Mouse (Mus musculus) erythroblast, embryonic 14.5 days (primary cell): ENCODE measurements around the gene Pycard. TPM values are rescaled to one million over a fixed set of nuclear protein-coding genes. Genes with fewer than 3 reads are reported as not detected.
A peak's percentile ranks its signal among the peaks of the same experiment; 100 is the strongest.

ENCODE experiments used
- H3K27me3 ChIP-seq: 2 replicates; pipeline ENCODE4 v1.6.1; 2012; ENCODE audit warnings: inconsistent platforms; ENCODE audit not compliant: control insufficient read depth
- H3K36me3 ChIP-seq: 2 replicates; pipeline ENCODE4 v1.6.1; 2012; ENCODE audit warnings: mild to moderate bottlenecking, inconsistent platforms; ENCODE audit not compliant: control insufficient read depth
- H3K4me1 ChIP-seq: 2 replicates; pipeline ENCODE4 v1.6.1; 2012; ENCODE audit warnings: inconsistent platforms; ENCODE audit not compliant: control insufficient read depth
- H3K4me3 ChIP-seq: replicated peaks from 2 replicates; pipeline ENCODE3; 2012; ENCODE audit warnings: moderate library complexity, mild to moderate bottlenecking, inconsistent platforms
- H3K9me3 ChIP-seq: 2 replicates; pipeline ENCODE4 v1.6.1; 2012; ENCODE audit warnings: low read length, inconsistent platforms, mixed read lengths; ENCODE audit not compliant: control insufficient read depth
- GATA1 ChIP-seq: IDR thresholded peaks from 2 replicates; pipeline ENCODE4 v1.6.1; 2012; ENCODE audit warnings: low read length, inconsistent platforms, mixed read lengths
- TAL1 ChIP-seq: IDR thresholded peaks from 3 replicates; pipeline ENCODE4 v1.6.1; 2012; ENCODE audit warnings: low read length, inconsistent platforms, mixed read lengths
- polyA plus RNA-seq: library from polyadenylated mRNA; stranded (reverse); fragments of >175 nt; gene quantifications from 2 replicates; pipeline ENCODE4 v1.2.3, GENCODE M21; 2012

Gene Pycard
- polyA plus RNA-seq, 1 experiment, result 0.19 TPM

- no peaks in the 10 kb centered on the region for H3K9me3 ChIP-seq
- no peak overlapping the region for H3K4me3 ChIP-seq
- H3K4me1 ChIP-seq, result peaks cover 28% of the 10 kb centered on the region
- no peak for TF ChIP-seq TAL1
- TF ChIP-seq GATA1, result no peak
- H3K36me3 ChIP-seq, result peaks cover 55% of the 10 kb centered on the region
- H3K27me3 ChIP-seq, result no peaks in the 10 kb centered on the region
These were observed 1.8 kb downstream of the Pycard start for GRCm38 (mm10) chr7:127991643-127992487.

DNA sequence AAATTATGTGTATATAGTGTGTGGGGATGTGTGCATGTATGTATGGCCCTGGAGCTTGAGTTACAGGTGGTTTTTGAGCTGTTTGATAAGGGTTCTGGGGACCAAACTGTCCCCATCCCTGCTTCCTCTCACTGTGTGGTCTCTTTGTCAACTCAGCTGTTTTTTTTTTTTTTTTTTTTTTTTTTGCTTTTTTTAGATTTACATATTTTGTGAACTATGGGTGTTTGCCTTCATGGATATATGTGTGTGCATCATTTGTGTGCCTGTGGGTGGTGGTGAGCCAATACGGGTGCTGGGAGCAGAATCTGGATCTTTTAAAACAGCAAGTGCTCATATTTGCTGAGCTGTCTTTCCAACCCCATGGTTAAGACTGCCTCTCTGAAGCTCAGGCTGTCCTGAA is 4.8 kb downstream of the Pycard start:
- H3K4me1 ChIP-seq, result peaks cover 26% of the 10 kb centered on the region
- no peak for TF ChIP-seq TAL1
- TF ChIP-seq GATA1, result no peak
- H3K9me3 ChIP-seq, result no peaks in the 10 kb centered on the region
- peaks cover 84% of the 10 kb centered on the region for H3K36me3 ChIP-seq
- H3K4me3 ChIP-seq, result no peak overlapping the region
- H3K27me3 ChIP-seq, result no peaks in the 10 kb centered on the region

- TF ChIP-seq GATA1 (no peak), TAL1 (no peak)
- Histone ChIP-seq H3K4me1 (no peaks in the 10 kb centered on the region), H3K4me3 (no peak overlapping the region), H3K27me3 (no peaks in the 10 kb centered on the region), H3K36me3 (peaks cover 100% of the 10 kb centered on the region), H3K9me3 (no peaks in the 10 kb centered on the region)
These were observed 13.1 kb downstream of the Pycard start for GRCm38 (mm10) chr7:127980606-127981005.

DNA sequence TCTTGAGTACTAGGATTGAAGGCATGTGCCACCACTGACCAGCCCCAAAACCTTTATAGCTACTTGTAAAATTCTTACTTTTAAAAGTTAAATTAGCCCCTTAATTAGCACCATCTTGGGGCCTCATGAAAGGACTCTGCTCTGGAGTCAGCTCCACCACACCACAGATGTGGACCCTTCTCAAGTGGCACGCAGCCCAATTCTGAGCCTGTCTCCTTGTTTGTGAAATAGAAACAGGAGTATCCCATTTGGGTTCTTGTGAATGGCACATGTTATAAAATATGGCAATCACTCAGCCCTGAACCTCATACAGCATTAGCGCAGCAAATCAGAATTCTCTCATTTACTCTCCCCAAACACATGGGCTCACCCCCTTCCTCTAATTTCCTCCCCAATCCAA is 14.8 kb downstream of the Pycard start:
- no peak for TF ChIP-seq TAL1
- no peak for TF ChIP-seq GATA1
- Histone ChIP-seq H3K4me3 (no peak overlapping the region), H3K9me3 (no peaks in the 10 kb centered on the region), H3K4me1 (no peaks in the 10 kb centered on the region), H3K27me3 (no peaks in the 10 kb centered on the region), H3K36me3 (peaks cover 100% of the 10 kb centered on the region)

DNA sequence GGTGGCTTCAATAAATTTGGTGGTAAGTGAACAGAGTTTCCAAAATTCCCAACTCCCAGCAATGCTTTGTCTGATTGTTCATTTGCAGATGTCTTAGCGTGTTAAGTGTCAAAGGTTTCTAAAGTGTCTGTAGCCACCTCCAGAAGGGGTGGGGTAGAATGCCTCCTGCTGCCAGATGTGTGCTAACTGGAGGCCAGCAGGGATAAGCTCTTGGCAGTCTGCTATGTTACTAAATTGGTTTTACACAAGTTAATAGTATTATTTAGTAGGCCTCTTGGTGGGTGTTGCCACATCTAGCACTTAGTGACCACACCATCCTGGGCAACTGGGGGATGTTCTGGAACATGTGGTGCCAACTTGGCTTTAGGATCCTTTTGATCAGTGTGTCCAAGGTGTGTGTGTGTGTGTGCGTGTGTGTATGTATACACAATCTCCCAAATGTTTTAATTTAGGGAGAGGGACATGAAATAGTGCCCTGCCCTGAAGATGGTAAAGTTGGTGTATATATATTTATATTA is 19.2 kb downstream of the Pycard start:
- peaks cover 11% of the 10 kb centered on the region for H3K4me1 ChIP-seq
- TF ChIP-seq GATA1 (no peak), TAL1 (no peak)
- H3K9me3 ChIP-seq, result no peaks in the 10 kb centered on the region
- H3K4me3 ChIP-seq, result no peak overlapping the region
- H3K36me3 ChIP-seq, result peaks cover 98% of the 10 kb centered on the region
- no peaks in the 10 kb centered on the region for H3K27me3 ChIP-seq

GRCm38 (mm10) chr7:127967922-127968828 is 25.5 kb downstream of the Pycard start:
- Histone ChIP-seq H3K4me3 (peak overlapping the region; percentile 97), H3K4me1 (peaks cover 42% of the 10 kb centered on the region), H3K27me3 (no peaks in the 10 kb centered on the region), H3K9me3 (no peaks in the 10 kb centered on the region), H3K36me3 (peaks cover 45% of the 10 kb centered on the region)
- TF ChIP-seq GATA1 (no peak), TAL1 (no peak; the same call in 2 of the 3 replicates)

DNA sequence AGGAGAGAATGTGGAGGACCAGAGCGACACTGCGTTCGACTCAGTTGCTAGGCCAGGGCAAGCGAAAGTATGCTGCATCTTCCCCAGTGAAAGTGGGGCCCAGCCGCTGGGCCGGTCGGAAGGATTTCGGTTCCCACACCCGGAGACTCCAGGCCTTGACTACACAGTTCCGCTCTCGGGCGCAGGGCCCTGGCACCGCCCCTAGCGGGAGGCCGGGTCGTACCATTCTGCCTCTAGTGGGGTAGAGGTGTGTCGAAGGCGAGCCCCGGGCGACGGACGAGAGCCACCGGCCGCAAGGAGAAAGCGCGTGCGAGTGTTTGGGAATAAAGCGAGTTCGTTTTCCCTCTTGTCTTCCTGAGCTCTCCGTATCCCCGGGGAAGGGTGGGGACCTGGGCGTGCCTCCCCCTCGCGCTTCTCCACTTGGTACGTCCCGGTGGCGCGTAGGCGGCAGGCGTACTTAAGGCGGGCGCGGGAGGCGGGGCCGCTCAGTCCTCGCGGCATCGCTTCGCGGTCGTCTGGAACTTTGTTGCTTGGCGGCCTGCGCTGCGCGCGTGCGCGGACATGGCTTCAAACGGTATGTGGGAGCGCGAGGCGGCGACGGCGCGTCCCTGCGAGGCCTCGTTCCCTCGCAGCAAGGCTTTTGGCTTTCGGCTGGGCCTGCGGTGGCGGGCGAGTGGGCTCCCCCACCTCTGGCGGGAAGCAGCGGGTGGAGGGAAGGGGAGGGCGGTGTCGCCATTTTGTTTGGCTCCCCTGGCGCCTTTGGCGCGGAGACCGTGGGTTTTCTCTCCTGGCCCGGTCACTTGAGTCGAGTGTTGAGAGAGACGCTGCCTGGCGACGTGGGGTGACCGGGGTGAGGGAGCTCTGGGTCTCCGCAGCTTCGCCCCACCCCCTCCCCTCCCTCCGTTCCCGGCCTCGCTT is 26.4 kb downstream of the Pycard start, which contains the start of gene Fus:
TSS of gene Fus (plus strand) at position 454 of the 918 bp plus-strand sequence.
- TF ChIP-seq TAL1 (no peak), GATA1 (no peak)
- H3K4me3 ChIP-seq, result peak within 1 kb of the TSS; percentile 97
- no peaks in the 10 kb centered on the region for H3K27me3 ChIP-seq
- no peaks in the 10 kb centered on the region for H3K9me3 ChIP-seq
- peaks cover 42% of the 10 kb centered on the region for H3K4me1 ChIP-seq
- peaks cover 36% of the 10 kb centered on the region for H3K36me3 ChIP-seq

GRCm38 (mm10) chr7:127966371-127966918 is 27.2 kb downstream of the Pycard start:
- Histone ChIP-seq H3K4me3 (peak overlapping the region; percentile 97), H3K9me3 (no peaks in the 10 kb centered on the region), H3K27me3 (no peaks in the 10 kb centered on the region), H3K4me1 (peaks cover 38% of the 10 kb centered on the region), H3K36me3 (peaks cover 28% of the 10 kb centered on the region)
- TF ChIP-seq GATA1 (no peak), TAL1 (no peak)
